Mouse (Mus musculus) bone marrow macrophage, adult 2 months (primary cell): Measurements from ENCODE around the gene Ntng1.

Experiments used
- CTCF ChIP-seq: IDR thresholded peaks from 2 replicates; pipeline ENCODE4 v1.5.1; 2012; ENCODE audit warnings: low read depth, mild to moderate bottlenecking, low read length, moderate library complexity
- POLR2A ChIP-seq: IDR thresholded peaks from 2 replicates; pipeline ENCODE4 v1.6.1; 2012; ENCODE audit warnings: mild to moderate bottlenecking, low read depth, low read length, borderline replicate concordance

- TF ChIP-seq POLR2A, result no peak
- no peak for TF ChIP-seq CTCF
Observed at GRCm38 (mm10) chr3:110144301-110145055, 667 bp upstream of the Ntng1 start.
